Mouse (Mus musculus): ENCODE measurements around the gene Itgbl1. TPM values are rescaled to one million over a fixed set of nuclear protein-coding genes. Genes with fewer than 3 reads are reported as not detected.

The Itgbl1 gene
- polyA plus RNA-seq (2014; fragmentation: Nextera tagmentation; extraction: Ambion mirVana), result 1.1 and 1.4 TPM in 2 replicates

- no peak for ATAC-seq (ENCODE audit: insufficient number of reproducible peaks, insufficient read depth, low FRiP score, low read depth)
- H3K27ac ChIP-seq (replicated peaks in 1 of 2; ENCODE audit: control insufficient read depth in 1 of 2, insufficient read depth in 1 of 2, low read depth in 2 of 2, low read length in 2 of 2), result 0 out of 4 replicates have a peak within 1 kb of the TSS, but pooled peaks have one; percentile 33
- H3K4me3 ChIP-seq (ENCODE audit: control insufficient read depth in 1 of 2, insufficient read depth in 1 of 2, low read depth in 1 of 2, low read length in 2 of 2), result no peak within 1 kb of the TSS
- 27% methylated on average over 7 of the region's 7 CpGs for WGBS
- H3K9ac ChIP-seq (ENCODE audit: low read length), result no peak within 1 kb of the TSS
- H3K4me1 ChIP-seq (ENCODE audit: control insufficient read depth in 2 of 2, insufficient read depth in 2 of 2, low read length in 2 of 2), result peaks cover 7 to 12% of the 10 kb centered on the region in 2 experiments
- no peaks in the 10 kb centered on the region for H3K27me3 ChIP-seq (ENCODE audit: control insufficient read depth, insufficient read depth, low read length)
- H3K36me3 ChIP-seq (ENCODE audit: control insufficient read depth, insufficient read depth, low read length), result no peaks in the 10 kb centered on the region
- H3K9me3 ChIP-seq (ENCODE audit: control insufficient read depth, low read length), result no peaks in the 10 kb centered on the region
- H3K4me2 ChIP-seq (ENCODE audit: low read length), result peak within 1 kb of the TSS; percentile 52; the same call in 1 of the 2 replicates
Observed at GRCm38 (mm10) chr14:123659921-123660385, at the start of gene Itgbl1. TSS of gene Itgbl1 (plus strand) at chr14:123659971.

GRCm38 (mm10) chr14:123622969-123623368, 36.8 kb upstream of the Itgbl1 start:
- H3K4me2 ChIP-seq (ENCODE audit: low read length), result no peak overlapping the region
- ATAC-seq (ENCODE audit: insufficient number of reproducible peaks, insufficient read depth, low FRiP score, low read depth), result no peak
- no peak overlapping the region for H3K9ac ChIP-seq (ENCODE audit: low read length)
- no peak overlapping the region for H3K27ac ChIP-seq (replicated peaks in 1 of 2; ENCODE audit: control insufficient read depth in 1 of 2, insufficient read depth in 1 of 2, low read depth in 2 of 2, low read length in 2 of 2)
- H3K27me3 ChIP-seq (ENCODE audit: control insufficient read depth, insufficient read depth, low read length), result peaks cover 14% of the 10 kb centered on the region
- WGBS, result 55% methylated on average over 1 of the region's 1 CpGs
- no peak overlapping the region for H3K4me3 ChIP-seq (ENCODE audit: control insufficient read depth in 1 of 2, insufficient read depth in 1 of 2, low read depth in 1 of 2, low read length in 2 of 2)
- no peaks in the 10 kb centered on the region for H3K9me3 ChIP-seq (ENCODE audit: control insufficient read depth, low read length)
- no peaks in the 10 kb centered on the region for H3K36me3 ChIP-seq (ENCODE audit: control insufficient read depth, insufficient read depth, low read length)
- H3K4me1 ChIP-seq (ENCODE audit: control insufficient read depth in 2 of 2, insufficient read depth in 2 of 2, low read length in 2 of 2), result no peaks in the 10 kb centered on the region

GRCm38 (mm10) chr14:123626501-123627179, 33.1 kb upstream of the Itgbl1 start, which contains the start of gene Nalcn:
TSS of gene Nalcn (minus strand) at chr14:123627144.
- Histone ChIP-seq H3K4me1 (ENCODE audit: control insufficient read depth in 2 of 2, insufficient read depth in 2 of 2, low read length in 2 of 2) (no peaks in the 10 kb centered on the region), H3K36me3 (ENCODE audit: control insufficient read depth, insufficient read depth, low read length) (no peaks in the 10 kb centered on the region), H3K4me3 (ENCODE audit: control insufficient read depth in 1 of 2, insufficient read depth in 1 of 2, low read depth in 1 of 2, low read length in 2 of 2) (peak within 1 kb of the TSS; percentile 51), H3K27ac (replicated peaks in 1 of 2; ENCODE audit: control insufficient read depth in 1 of 2, insufficient read depth in 1 of 2, low read depth in 2 of 2, low read length in 2 of 2) (no peak within 1 kb of the TSS), H3K9ac (ENCODE audit: low read length) (peak within 1 kb of the TSS; percentile 45; the same call in 1 of the 2 replicates), H3K9me3 (ENCODE audit: control insufficient read depth, low read length) (no peaks in the 10 kb centered on the region), H3K4me2 (ENCODE audit: low read length) (peak within 1 kb of the TSS; percentile 92), H3K27me3 (ENCODE audit: control insufficient read depth, insufficient read depth, low read length) (peaks cover 14% of the 10 kb centered on the region)
- WGBS, result 1% methylated on average over 47 of the region's 47 CpGs
- no peak for ATAC-seq (ENCODE audit: insufficient number of reproducible peaks, insufficient read depth, low FRiP score, low read depth)

DNA sequence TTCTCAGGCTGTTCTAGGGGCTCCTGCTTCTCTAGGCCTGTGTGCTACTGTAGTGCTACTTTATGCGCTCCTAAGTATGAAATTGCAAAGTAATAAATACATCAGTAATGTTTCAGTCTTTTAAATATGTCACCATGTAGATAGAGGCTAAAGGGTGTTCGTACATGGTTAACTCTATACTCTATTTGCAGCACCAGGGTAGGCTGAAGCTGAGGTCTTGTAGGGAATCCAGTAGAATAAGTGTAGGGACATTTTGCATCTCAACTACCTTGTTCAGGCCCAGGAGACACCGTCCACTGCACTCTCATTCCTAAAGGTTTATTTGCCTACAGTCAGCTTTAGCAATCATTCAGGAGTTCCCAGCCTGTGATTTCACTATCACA, 32.6 kb upstream of the Itgbl1 start:
- Histone ChIP-seq H3K9me3 (ENCODE audit: control insufficient read depth, low read length) (no peaks in the 10 kb centered on the region), H3K4me3 (ENCODE audit: control insufficient read depth in 1 of 2, insufficient read depth in 1 of 2, low read depth in 1 of 2, low read length in 2 of 2) (peak overlapping the region; percentile 51), H3K4me1 (ENCODE audit: control insufficient read depth in 2 of 2, insufficient read depth in 2 of 2, low read length in 2 of 2) (no peaks in the 10 kb centered on the region), H3K27ac (replicated peaks in 1 of 2; ENCODE audit: control insufficient read depth in 1 of 2, insufficient read depth in 1 of 2, low read depth in 2 of 2, low read length in 2 of 2) (no peak overlapping the region), H3K27me3 (ENCODE audit: control insufficient read depth, insufficient read depth, low read length) (peaks cover 14% of the 10 kb centered on the region), H3K9ac (ENCODE audit: low read length) (no peak overlapping the region), H3K4me2 (ENCODE audit: low read length) (peak overlapping the region; percentile 92), H3K36me3 (ENCODE audit: control insufficient read depth, insufficient read depth, low read length) (no peaks in the 10 kb centered on the region)
- no peak for ATAC-seq (ENCODE audit: insufficient number of reproducible peaks, insufficient read depth, low FRiP score, low read depth)
- WGBS, result 54% methylated on average over 3 of the region's 3 CpGs

DNA sequence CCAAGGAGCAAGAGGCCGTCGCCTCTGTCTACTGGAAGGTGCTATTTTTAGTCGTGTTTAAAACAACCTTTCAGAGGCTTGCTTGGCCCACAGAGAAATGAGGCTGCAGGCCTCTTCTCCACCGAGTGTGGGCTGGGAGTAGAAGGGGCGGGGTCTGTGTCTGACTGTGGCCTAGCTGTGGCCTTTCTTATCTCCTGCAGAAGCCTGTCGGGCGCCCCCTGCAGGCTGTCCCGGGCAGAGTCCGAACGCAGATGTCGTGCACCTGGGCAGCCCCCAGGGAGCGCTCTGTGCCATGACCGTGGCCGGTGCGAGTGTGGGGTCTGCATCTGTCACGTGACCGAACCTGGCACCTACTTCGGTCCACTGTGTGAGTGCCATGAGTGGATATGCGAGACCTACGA, 1.3 kb downstream of the Itgbl1 start:
- no peaks in the 10 kb centered on the region for H3K27me3 ChIP-seq (ENCODE audit: control insufficient read depth, insufficient read depth, low read length)
- peak overlapping the region; percentile 53 to 60; a peak in 3 of 4 replicates for H3K27ac ChIP-seq (replicated peaks in 1 of 2; ENCODE audit: control insufficient read depth in 1 of 2, insufficient read depth in 1 of 2, low read depth in 2 of 2, low read length in 2 of 2)
- H3K9ac ChIP-seq (ENCODE audit: low read length), result no peak overlapping the region
- peak overlapping the region in 1 of 2 experiments; percentile 2; a peak in 1 of 4 replicates for H3K4me3 ChIP-seq (ENCODE audit: control insufficient read depth in 1 of 2, insufficient read depth in 1 of 2, low read depth in 1 of 2, low read length in 2 of 2)
- 14% methylated on average over 20 of the region's 20 CpGs for WGBS
- H3K36me3 ChIP-seq (ENCODE audit: control insufficient read depth, insufficient read depth, low read length), result no peaks in the 10 kb centered on the region
- peaks cover 7 to 12% of the 10 kb centered on the region in 2 experiments for H3K4me1 ChIP-seq (ENCODE audit: control insufficient read depth in 2 of 2, insufficient read depth in 2 of 2, low read length in 2 of 2)
- ATAC-seq (ENCODE audit: insufficient number of reproducible peaks, insufficient read depth, low FRiP score, low read depth), result peak; percentile 88
- no peaks in the 10 kb centered on the region for H3K9me3 ChIP-seq (ENCODE audit: control insufficient read depth, low read length)
- H3K4me2 ChIP-seq (ENCODE audit: low read length), result peak overlapping the region; percentile 52

- ATAC-seq (ENCODE audit: insufficient number of reproducible peaks, insufficient read depth, low FRiP score, low read depth), result no peak
- H3K4me1 ChIP-seq (ENCODE audit: control insufficient read depth in 2 of 2, insufficient read depth in 2 of 2, low read length in 2 of 2), result peaks cover 7 to 12% of the 10 kb centered on the region in 2 experiments
- 87% methylated on average over 1 of the region's 1 CpGs for WGBS
- H3K4me3 ChIP-seq (ENCODE audit: control insufficient read depth in 1 of 2, insufficient read depth in 1 of 2, low read depth in 1 of 2, low read length in 2 of 2), result no peak overlapping the region
- H3K4me2 ChIP-seq (ENCODE audit: low read length), result no peak overlapping the region
- no peak overlapping the region for H3K9ac ChIP-seq (ENCODE audit: low read length)
- no peak overlapping the region for H3K27ac ChIP-seq (replicated peaks in 1 of 2; ENCODE audit: control insufficient read depth in 1 of 2, insufficient read depth in 1 of 2, low read depth in 2 of 2, low read length in 2 of 2)
- H3K9me3 ChIP-seq (ENCODE audit: control insufficient read depth, low read length), result no peaks in the 10 kb centered on the region
- no peaks in the 10 kb centered on the region for H3K36me3 ChIP-seq (ENCODE audit: control insufficient read depth, insufficient read depth, low read length)
- H3K27me3 ChIP-seq (ENCODE audit: control insufficient read depth, insufficient read depth, low read length), result no peaks in the 10 kb centered on the region
Observed at GRCm38 (mm10) chr14:123662386-123662785, 2.6 kb downstream of the Itgbl1 start.

GRCm38 (mm10) chr14:123663206-123663605, 3.4 kb downstream of the Itgbl1 start:
- no peak for ATAC-seq (ENCODE audit: insufficient number of reproducible peaks, insufficient read depth, low FRiP score, low read depth)
- Histone ChIP-seq H3K36me3 (ENCODE audit: control insufficient read depth, insufficient read depth, low read length) (no peaks in the 10 kb centered on the region), H3K4me1 (ENCODE audit: control insufficient read depth in 2 of 2, insufficient read depth in 2 of 2, low read length in 2 of 2) (peaks cover 7 to 12% of the 10 kb centered on the region in 2 experiments), H3K9ac (ENCODE audit: low read length) (no peak overlapping the region), H3K4me2 (ENCODE audit: low read length) (no peak overlapping the region), H3K9me3 (ENCODE audit: control insufficient read depth, low read length) (no peaks in the 10 kb centered on the region), H3K27ac (replicated peaks in 1 of 2; ENCODE audit: control insufficient read depth in 1 of 2, insufficient read depth in 1 of 2, low read depth in 2 of 2, low read length in 2 of 2) (no peak overlapping the region), H3K4me3 (ENCODE audit: control insufficient read depth in 1 of 2, insufficient read depth in 1 of 2, low read depth in 1 of 2, low read length in 2 of 2) (no peak overlapping the region), H3K27me3 (ENCODE audit: control insufficient read depth, insufficient read depth, low read length) (no peaks in the 10 kb centered on the region)
